Mouse (Mus musculus) erythroblast, embryonic 14.5 days (primary cell): ENCODE data around the gene Gm9918.

ENCODE experiments used
- GATA1 ChIP-seq: IDR thresholded peaks from 2 replicates; pipeline ENCODE4 v1.6.1; 2012; ENCODE audit warnings: low read length, inconsistent platforms, mixed read lengths
- TAL1 ChIP-seq: IDR thresholded peaks from 3 replicates; pipeline ENCODE4 v1.6.1; 2012; ENCODE audit warnings: low read length, inconsistent platforms, mixed read lengths

DNA sequence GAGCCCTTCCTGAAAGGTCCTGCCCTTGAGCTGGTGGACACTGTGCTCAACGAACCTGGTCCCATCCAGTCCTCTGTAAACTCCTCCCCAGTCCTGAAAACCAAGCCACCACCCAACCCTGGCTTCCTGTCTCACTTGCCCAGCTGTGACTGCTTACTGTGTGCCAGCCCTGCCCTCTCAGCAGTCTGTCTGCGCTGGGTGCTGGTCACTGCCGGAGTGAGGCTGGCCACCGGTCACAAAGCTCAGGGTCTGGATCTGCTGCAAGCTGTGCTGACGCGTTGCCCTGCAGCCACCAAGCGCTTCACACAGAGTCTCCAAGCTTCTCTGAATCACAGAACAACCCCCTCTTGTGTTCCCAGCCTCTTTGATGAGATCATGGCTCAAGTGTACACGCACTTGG is 44.9 kb downstream of the Gm9918 start:
- TF ChIP-seq TAL1: no peak
- no peak for TF ChIP-seq GATA1
